Mouse (Mus musculus) hindbrain, embryonic 11.5 days (tissue): ENCODE results near the gene Gp9. TPM values are rescaled to one million over a fixed set of nuclear protein-coding genes. Genes with fewer than 3 reads are reported as not detected.

Experiments
- ATAC-seq: fragments of 200-750 bp; cut with Nextera tagmentation; 2 replicates; pipeline ENCODE4 v1.8.0; 2017; ENCODE audit warnings: mild to moderate bottlenecking, moderate TSS enrichment, moderate library complexity; ENCODE audit not compliant: low FRiP score
- DNase-seq: peaks from one replicate; pipeline ENCODE4 v3.0.0-alpha.2; 2015; ENCODE audit warnings: low spot score
- H3K27ac ChIP-seq: fragments of 300-500 bp; sonication (generic); 2 replicates; pipeline ENCODE4 v1.5.1; 2014; ENCODE audit warnings: mild to moderate bottlenecking, low read depth, low read length
- H3K27me3 ChIP-seq: fragments of 300-500 bp; sonication (generic); 2 replicates; pipeline ENCODE4 v1.6.1; 2014; ENCODE audit warnings: mild to moderate bottlenecking, low read length, moderate library complexity, mixed read lengths; ENCODE audit not compliant: control insufficient read depth, insufficient read depth
- H3K36me3 ChIP-seq: fragments of 300-500 bp; sonication (generic); 2 replicates; pipeline ENCODE4 v1.6.1; 2014; ENCODE audit warnings: mild to moderate bottlenecking, low read length, moderate library complexity, mixed read lengths; ENCODE audit not compliant: control insufficient read depth, insufficient read depth
- H3K4me1 ChIP-seq: fragments of 300-500 bp; sonication (generic); replicated peaks from 2 replicates; pipeline ENCODE4 v1.6.1; 2014; ENCODE audit warnings: low read length, mixed read lengths; ENCODE audit not compliant: control insufficient read depth, insufficient read depth
- H3K4me2 ChIP-seq: fragments of 300-500 bp; sonication (generic); replicated peaks from 2 replicates; pipeline ENCODE4 v1.6.1; 2014; ENCODE audit warnings: mild to moderate bottlenecking, low read depth, low read length
- H3K4me3 ChIP-seq: fragments of 300-500 bp; sonication (generic); 2 replicates; pipeline ENCODE4 v1.5.1; 2014; ENCODE audit warnings: low read depth, low read length
- H3K9ac ChIP-seq: fragments of 300-500 bp; sonication (generic); 2 replicates; pipeline ENCODE4 v1.6.1; 2014; ENCODE audit warnings: low read depth, low read length
- H3K9me3 ChIP-seq: fragments of 300-500 bp; sonication (generic); 2 replicates; pipeline ENCODE4 v1.6.1; 2016; ENCODE audit warnings: low read length; ENCODE audit not compliant: control insufficient read depth
- WGBS: fragments of 180-500 bp; shearing (Covaris S2); extraction: QIAGEN DNeasy Blood & Tissue Kit; methylation state at CpG from one replicate; pipeline ENCODE4 v1.1.7; 2014; 5-methylcytosine and 5-hydroxymethylcytosine counted together
- polyA plus RNA-seq: library from polyadenylated mRNA; unstranded; fragments of >200 nt; fragmentation: Nextera tagmentation; extraction: Ambion mirVana; gene quantifications from 2 replicates; pipeline ENCODE4 v1.2.1, GENCODE M21; 2014

Gp9 gene
- polyA plus RNA-seq, 1 experiment from 2014 or later = 2.2 TPM

GRCm38 (mm10) chr6:87808521-87808920, 30.6 kb downstream of the Gp9 start:
- no peak for ATAC-seq
- no peak for DNase-seq

DNA sequence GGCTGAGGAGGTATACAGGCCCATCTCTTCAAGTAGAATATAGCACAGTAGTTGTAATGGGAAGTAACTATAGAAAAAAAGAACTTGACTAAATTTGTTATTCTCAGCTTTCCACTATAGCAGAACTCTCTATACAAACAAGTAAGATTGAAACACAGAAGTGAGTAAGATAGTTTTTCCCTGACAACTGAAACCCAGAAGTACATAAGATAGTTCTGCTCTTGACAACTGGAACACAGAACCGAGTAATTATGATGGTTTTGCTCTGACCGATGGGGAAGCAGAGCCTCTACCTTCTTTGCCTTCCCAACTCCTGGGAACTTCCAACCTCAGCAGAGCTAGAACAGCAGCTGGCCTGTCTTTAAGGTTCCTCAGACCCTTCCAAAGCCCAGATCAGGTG, 31.3 kb downstream of the Gp9 start:
- WGBS = 93% methylated on average over 2 of the region's 2 CpGs
- Histone ChIP-seq H3K9me3 (no peaks in the 10 kb centered on the region), H3K4me1 (no peaks in the 10 kb centered on the region; the same call in 1 of the 2 replicates), H3K4me2 (no peak overlapping the region), H3K4me3 (no peak overlapping the region), H3K9ac (no peak overlapping the region), H3K27ac (no peak overlapping the region), H3K36me3 (no peaks in the 10 kb centered on the region), H3K27me3 (0 out of 2 replicates have a peak, but pooled peaks cover 2% of the 10 kb centered on the region)
- no peak for ATAC-seq
- DNase-seq = no peak

More at GRCm38 (mm10) chr6:87808521-87808920, 30.6 kb downstream of the Gp9 start:
- 83% methylated on average over 3 of the region's 3 CpGs for WGBS
- no peaks in the 10 kb centered on the region for H3K9me3 ChIP-seq
- H3K4me2 ChIP-seq = no peak overlapping the region
- no peaks in the 10 kb centered on the region for H3K36me3 ChIP-seq
- H3K9ac ChIP-seq = no peak overlapping the region
- 0 out of 2 replicates have a peak, but pooled peaks cover 2% of the 10 kb centered on the region for H3K27me3 ChIP-seq
- no peak overlapping the region for H3K4me3 ChIP-seq
- no peaks in the 10 kb centered on the region; the same call in 1 of the 2 replicates for H3K4me1 ChIP-seq
- no peak overlapping the region for H3K27ac ChIP-seq

DNA sequence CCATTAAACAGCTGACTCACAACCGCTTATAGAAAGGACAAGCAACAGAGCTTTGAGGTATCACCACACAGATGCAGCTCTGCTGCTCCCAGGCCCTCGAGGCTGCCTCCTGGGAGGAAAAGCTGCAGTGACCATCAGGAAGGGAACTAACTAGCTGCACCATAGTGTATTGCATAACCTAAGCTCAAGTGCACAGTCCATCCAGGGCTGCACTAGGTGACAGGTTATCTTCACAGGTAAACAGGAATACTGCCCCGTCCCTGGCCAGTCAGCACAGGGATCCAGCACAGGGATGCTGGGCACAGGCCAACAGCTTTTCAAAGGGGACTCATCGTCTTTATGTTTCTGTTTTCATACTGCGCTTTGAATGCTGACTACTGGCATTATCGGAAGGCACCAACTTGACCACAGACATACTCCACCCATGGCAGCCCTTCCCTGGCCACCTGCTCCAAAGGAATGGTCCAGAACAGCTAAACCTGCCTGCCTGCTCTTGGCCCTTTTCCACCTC, 31.8 kb downstream of the Gp9 start:
- no peak for DNase-seq
- 89% methylated on average over 6 of the region's 6 CpGs for WGBS
- H3K4me1 ChIP-seq = no peaks in the 10 kb centered on the region; the same call in 1 of the 2 replicates
- no peak overlapping the region for H3K4me2 ChIP-seq
- no peak overlapping the region for H3K4me3 ChIP-seq
- ATAC-seq = no peak
- H3K9ac ChIP-seq = no peak overlapping the region
- H3K27me3 ChIP-seq = 0 out of 2 replicates have a peak, but pooled peaks cover 2% of the 10 kb centered on the region
- H3K27ac ChIP-seq = no peak overlapping the region
- H3K36me3 ChIP-seq = no peaks in the 10 kb centered on the region
- no peaks in the 10 kb centered on the region for H3K9me3 ChIP-seq

GRCm38 (mm10) chr6:87810311-87810710, 32.4 kb downstream of the Gp9 start:
- Histone ChIP-seq H3K9me3 (no peaks in the 10 kb centered on the region), H3K27me3 (0 out of 2 replicates have a peak, but pooled peaks cover 2% of the 10 kb centered on the region), H3K4me3 (peak overlapping the region; percentile 71), H3K9ac (no peak overlapping the region), H3K4me1 (no peaks in the 10 kb centered on the region; the same call in 1 of the 2 replicates), H3K36me3 (no peaks in the 10 kb centered on the region), H3K4me2 (peak overlapping the region; percentile 90), H3K27ac (no peak overlapping the region)
- DNase-seq (no peak), ATAC-seq (no peak)
- 44% methylated on average over 6 of the region's 6 CpGs for WGBS

- H3K27ac ChIP-seq = no peak overlapping the region
- H3K36me3 ChIP-seq = no peaks in the 10 kb centered on the region
- H3K9ac ChIP-seq = peak overlapping the region; percentile 76
- no peak for DNase-seq
- H3K4me2 ChIP-seq = peak overlapping the region; percentile 90
- under 1% methylated on average over 77 of the region's 77 CpGs for WGBS
- H3K4me3 ChIP-seq = peak overlapping the region; percentile 71
- H3K4me1 ChIP-seq = no peaks in the 10 kb centered on the region; the same call in 1 of the 2 replicates
- 0 out of 2 replicates have a peak, but pooled peaks cover 2% of the 10 kb centered on the region for H3K27me3 ChIP-seq
- no peaks in the 10 kb centered on the region for H3K9me3 ChIP-seq
- ATAC-seq = peak; percentile 18
Observed at GRCm38 (mm10) chr6:87810713-87811669, 33.1 kb downstream of the Gp9 start.

DNA sequence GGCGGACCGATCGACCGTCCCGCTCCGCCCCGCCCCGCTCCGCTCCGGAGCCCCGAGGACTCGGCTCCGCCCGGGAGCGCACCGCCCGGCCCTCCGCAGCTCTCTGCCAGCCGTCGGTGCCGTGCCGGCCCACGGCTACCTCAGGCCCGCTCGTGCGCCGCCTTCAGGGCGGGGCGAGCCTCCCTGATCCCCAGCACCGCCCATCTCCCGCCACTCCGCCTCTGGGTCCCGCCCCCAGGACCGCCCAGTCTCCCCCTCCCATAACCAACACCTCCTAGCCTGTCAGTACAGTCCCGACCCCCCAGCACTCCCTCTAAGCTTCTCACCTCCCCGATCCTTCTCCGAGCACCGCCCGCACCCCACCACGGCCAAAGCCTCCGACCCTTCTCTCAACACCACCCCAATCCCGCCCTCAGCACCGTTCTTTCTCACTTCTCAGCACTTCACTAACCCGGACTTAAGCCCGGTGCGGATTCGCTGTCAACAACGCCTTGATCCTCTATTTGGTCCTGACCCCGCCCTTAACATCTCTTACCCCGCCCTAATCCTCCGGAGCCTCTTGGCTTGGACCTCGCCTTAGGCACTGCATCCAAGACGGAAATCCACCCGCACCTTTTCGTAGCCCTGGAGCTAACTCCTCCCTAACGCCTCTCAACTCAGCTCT, 33.9 kb downstream of the Gp9 start, which contains the start of gene Rab43:
Gene Rab43, minus strand, starts transcription at position 490 of the 664 bp plus-strand sequence.
- peak; percentile 91 for DNase-seq
- Histone ChIP-seq H3K4me3 (peak within 1 kb of the TSS; percentile 71), H3K27ac (no peak within 1 kb of the TSS), H3K9ac (peak within 1 kb of the TSS; percentile 76), H3K9me3 (no peaks in the 10 kb centered on the region), H3K27me3 (0 out of 2 replicates have a peak, but pooled peaks cover 2% of the 10 kb centered on the region), H3K4me1 (no peaks in the 10 kb centered on the region; the same call in 1 of the 2 replicates), H3K36me3 (no peaks in the 10 kb centered on the region), H3K4me2 (peak within 1 kb of the TSS; percentile 90)
- WGBS = under 1% methylated on average over 50 of the region's 56 CpGs
- peak; percentile 97 for ATAC-seq

- WGBS = 89% methylated on average over 1 of the region's 1 CpGs
- Histone ChIP-seq H3K9me3 (no peaks in the 10 kb centered on the region), H3K9ac (no peak overlapping the region), H3K4me1 (no peaks in the 10 kb centered on the region; the same call in 1 of the 2 replicates), H3K4me2 (no peak overlapping the region), H3K4me3 (no peak overlapping the region), H3K27me3 (0 out of 2 replicates have a peak, but pooled peaks cover 2% of the 10 kb centered on the region), H3K36me3 (no peaks in the 10 kb centered on the region; the same call in 1 of the 2 replicates), H3K27ac (no peak overlapping the region)
- DNase-seq = no peak
- no peak for ATAC-seq
Observed at GRCm38 (mm10) chr6:87812656-87813055, 34.8 kb downstream of the Gp9 start.

DNA sequence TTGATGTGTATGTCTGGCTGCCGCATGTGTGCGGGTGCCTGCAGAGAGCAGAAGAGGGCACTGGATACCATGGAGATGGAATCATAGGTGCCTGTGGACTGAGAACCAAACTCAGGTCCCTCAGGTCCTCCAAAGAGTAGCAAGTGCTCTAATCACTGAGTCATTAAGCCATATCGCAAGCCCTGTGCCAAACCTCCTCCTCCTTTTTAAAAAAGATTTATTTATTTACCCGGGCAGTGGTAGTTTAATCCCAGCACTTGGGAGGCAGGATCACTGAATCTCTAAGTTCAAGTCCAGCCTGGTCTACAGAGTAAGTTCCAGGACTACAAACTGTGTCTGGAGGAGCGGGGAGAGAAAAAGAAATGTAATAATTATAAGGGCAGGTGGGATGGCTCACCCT, 36.6 kb downstream of the Gp9 start:
- Histone ChIP-seq H3K36me3 (peaks cover 7% of the 10 kb centered on the region; the same call in 1 of the 2 replicates), H3K4me1 (no peaks in the 10 kb centered on the region; the same call in 1 of the 2 replicates), H3K4me3 (no peak overlapping the region), H3K27me3 (0 out of 2 replicates have a peak, but pooled peaks cover 2% of the 10 kb centered on the region), H3K4me2 (no peak overlapping the region), H3K9ac (no peak overlapping the region), H3K27ac (no peak overlapping the region), H3K9me3 (no peaks in the 10 kb centered on the region)
- WGBS = 95% methylated on average over 5 of the region's 5 CpGs
- DNase-seq (no peak), ATAC-seq (no peak)
